Mouse (Mus musculus) thymus, postnatal 4 days (tissue): Measurements from ENCODE around the gene Txndc8.
A peak's percentile ranks its signal among the peaks of the same experiment; 100 is the strongest.

Experiments
- DNase-seq: peaks from one replicate; pipeline ENCODE4 v3.0.0; 2021

The Txndc8 gene

GRCm38 (mm10) chr4:58009024-58009423 is at the start of gene Txndc8:
Txndc8 (minus strand) TSS chr4:58009124.
- no peak for DNase-seq

- DNase-seq: no peak
Observed at GRCm38 (mm10) chr4:58055653-58056052, 46.7 kb upstream of the Txndc8 start.

GRCm38 (mm10) chr4:58054441-58054840 is 45.5 kb upstream of the Txndc8 start:
- DNase-seq: no peak

GRCm38 (mm10) chr4:58050746-58051145 is 41.8 kb upstream of the Txndc8 start:
- no peak for DNase-seq

GRCm38 (mm10) chr4:58050276-58050675 is 41.4 kb upstream of the Txndc8 start:
- no peak for DNase-seq

- DNase-seq: no peak
Observed at GRCm38 (mm10) chr4:58044833-58045232, 35.9 kb upstream of the Txndc8 start.

GRCm38 (mm10) chr4:58044356-58044755 is 35.4 kb upstream of the Txndc8 start:
- no peak for DNase-seq

GRCm38 (mm10) chr4:58040093-58040492 is 31.2 kb upstream of the Txndc8 start:
- DNase-seq: no peak

- DNase-seq: no peak
Observed at GRCm38 (mm10) chr4:58037096-58037705, 28.3 kb upstream of the Txndc8 start.

GRCm38 (mm10) chr4:58034663-58035062 is 25.7 kb upstream of the Txndc8 start:
- peak; percentile 34 for DNase-seq

- no peak for DNase-seq
Observed at GRCm38 (mm10) chr4:58032714-58033113, 23.8 kb upstream of the Txndc8 start.

- DNase-seq: no peak
Observed at GRCm38 (mm10) chr4:58003501-58003900, 5.4 kb downstream of the Txndc8 start.

GRCm38 (mm10) chr4:57991425-57991824 is 17.5 kb downstream of the Txndc8 start:
- no peak for DNase-seq

- DNase-seq: no peak
Observed at GRCm38 (mm10) chr4:57974400-57975117, 34.4 kb downstream of the Txndc8 start.

GRCm38 (mm10) chr4:57973592-57974268 is 35.2 kb downstream of the Txndc8 start:
- DNase-seq: no peak

- no peak for DNase-seq
Observed at GRCm38 (mm10) chr4:57970285-57970684, 38.6 kb downstream of the Txndc8 start.

GRCm38 (mm10) chr4:57967195-57967594 is 41.7 kb downstream of the Txndc8 start:
- DNase-seq: no peak

- DNase-seq: no peak
Observed at GRCm38 (mm10) chr4:57965516-57965915, 43.4 kb downstream of the Txndc8 start.

- DNase-seq: no peak
Observed at GRCm38 (mm10) chr4:57964143-57964542, 44.8 kb downstream of the Txndc8 start.

- no peak for DNase-seq
Observed at GRCm38 (mm10) chr4:57959056-57959455, 49.9 kb downstream of the Txndc8 start.

- peak; percentile 69 for DNase-seq
Observed at GRCm38 (mm10) chr4:57958098-57958497, 50.8 kb downstream of the Txndc8 start.

GRCm38 (mm10) chr4:57957200-57958085 is 51.5 kb downstream of the Txndc8 start:
- peak; percentile 28 for DNase-seq
